Mouse (Mus musculus) left cerebral cortex, postnatal 14 days (tissue): ENCODE results near the gene 5330417H12Rik. TPM values are rescaled to one million over a fixed set of nuclear protein-coding genes. Genes with fewer than 3 reads are reported as not detected.

Source experiments
- DNase-seq, 2 experiments: peaks; one replicate each; pipeline ENCODE4 v3.0.0; 2021 to 2022; ENCODE audit warnings: low spot score in 2 of 2, mixed read lengths in 1 of 2
- intact Hi-C: fragments of 180-260 bp; cut with DNase I; formaldehyde crosslinking; loops from one replicate; pipeline ENCODE4 v1.15.1; 2025
- total RNA-seq, 2 experiments: library from RNA; stranded (reverse); gene quantifications; 2 replicates each; pipeline ENCODE4 v1.2.3; 2021

5330417H12Rik gene
- total RNA-seq, 2 experiments from 2014 or later, result not detected

DNA sequence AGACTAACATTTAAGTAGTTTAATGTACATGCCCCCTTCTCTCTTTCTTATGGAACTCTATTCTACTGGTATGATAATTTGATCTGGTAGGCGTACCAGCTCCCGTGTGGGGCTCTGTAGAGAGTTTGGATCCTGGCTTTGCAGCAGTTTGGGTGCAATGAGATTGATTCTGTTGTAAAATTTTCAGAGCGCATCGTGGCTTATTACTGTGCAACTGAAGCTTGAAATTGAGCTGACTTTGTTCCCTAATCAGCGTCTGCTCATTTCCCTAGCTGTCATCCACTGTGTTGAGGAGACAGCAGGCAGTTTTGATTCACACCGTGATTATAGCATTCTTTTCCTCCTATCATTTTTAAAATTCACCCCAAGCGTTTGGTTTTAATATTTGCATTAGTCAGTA is 12.4 kb upstream of the 5330417H12Rik start:
- DNase-seq, result no peak
- intact Hi-C loops, result no loop called here

DNA sequence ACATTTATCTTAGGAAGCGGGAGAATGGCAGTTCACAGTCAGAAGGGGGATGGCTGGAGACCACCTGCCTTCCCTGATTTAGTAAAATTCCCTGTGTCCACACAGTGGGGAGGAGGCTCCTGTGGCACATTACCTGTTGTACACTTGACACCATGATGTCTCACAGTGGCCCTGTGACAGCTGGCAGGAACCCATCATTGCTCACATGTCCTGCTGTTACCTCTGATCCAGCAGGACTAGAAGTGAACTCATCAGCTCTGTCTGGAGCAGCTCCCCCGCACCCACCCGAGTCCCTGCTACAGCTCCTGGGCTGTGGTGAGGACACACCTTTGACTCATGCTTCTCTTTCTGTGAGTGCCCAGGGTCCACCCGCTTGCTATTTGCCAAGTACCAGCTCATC is 8.2 kb upstream of the 5330417H12Rik start:
- intact Hi-C loops, result no loop called here
- DNase-seq, result no peak

GRCm38 (mm10) chr7:107628383-107628782 is 3.4 kb upstream of the 5330417H12Rik start:
- intact Hi-C loops, result no loop called here
- DNase-seq, result no peak

DNA sequence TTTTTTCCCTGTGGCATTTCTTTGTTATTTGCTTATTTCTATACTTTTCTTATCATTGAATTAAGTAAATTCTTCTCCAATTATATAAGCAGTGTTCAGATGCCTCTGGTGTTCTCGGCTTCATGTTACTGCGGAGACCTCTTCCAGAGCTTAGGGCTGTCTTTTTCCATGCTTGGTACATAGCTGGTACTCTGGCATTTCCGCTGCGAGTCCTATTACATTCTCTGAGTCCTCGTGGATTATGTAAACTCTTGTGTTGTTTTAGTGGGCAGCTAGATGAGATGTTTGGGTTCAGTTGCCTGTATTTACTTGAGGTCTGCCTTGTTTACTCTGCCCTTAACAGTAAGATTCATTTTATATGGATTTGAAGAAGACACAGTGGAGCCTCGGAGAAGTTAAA is 820 bp upstream of the 5330417H12Rik start:
- no peak for DNase-seq
- intact Hi-C loops, result no loop called here

GRCm38 (mm10) chr7:107624432-107624831 is 529 bp downstream of the 5330417H12Rik start:
- no peak for DNase-seq
- intact Hi-C loops, result no loop called here

DNA sequence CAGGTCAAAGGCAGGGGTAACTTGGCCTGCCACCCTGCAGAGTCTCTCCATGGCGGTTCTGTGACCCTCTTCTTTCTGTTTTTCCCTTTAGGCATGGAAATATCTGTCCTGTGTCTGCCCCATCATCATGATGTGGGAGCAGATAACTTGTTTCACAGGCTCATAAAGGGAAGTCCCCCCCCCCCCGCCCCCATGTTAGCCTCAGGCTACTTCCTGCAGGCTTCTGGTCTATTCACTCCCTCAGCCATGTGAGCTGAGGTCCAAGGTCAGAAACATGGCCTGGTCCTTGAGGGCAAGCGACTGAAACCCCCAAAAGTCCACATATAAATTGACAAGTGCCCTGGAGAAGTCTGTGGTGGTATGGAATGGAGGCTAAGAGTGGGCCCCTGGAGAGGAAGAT is 4.8 kb downstream of the 5330417H12Rik start:
- intact Hi-C loops, result no loop called here
- no peak for DNase-seq

- DNase-seq, result no peak
- intact Hi-C loops, result no loop called here
These were observed 5.7 kb downstream of the 5330417H12Rik start for GRCm38 (mm10) chr7:107619225-107619624.

DNA sequence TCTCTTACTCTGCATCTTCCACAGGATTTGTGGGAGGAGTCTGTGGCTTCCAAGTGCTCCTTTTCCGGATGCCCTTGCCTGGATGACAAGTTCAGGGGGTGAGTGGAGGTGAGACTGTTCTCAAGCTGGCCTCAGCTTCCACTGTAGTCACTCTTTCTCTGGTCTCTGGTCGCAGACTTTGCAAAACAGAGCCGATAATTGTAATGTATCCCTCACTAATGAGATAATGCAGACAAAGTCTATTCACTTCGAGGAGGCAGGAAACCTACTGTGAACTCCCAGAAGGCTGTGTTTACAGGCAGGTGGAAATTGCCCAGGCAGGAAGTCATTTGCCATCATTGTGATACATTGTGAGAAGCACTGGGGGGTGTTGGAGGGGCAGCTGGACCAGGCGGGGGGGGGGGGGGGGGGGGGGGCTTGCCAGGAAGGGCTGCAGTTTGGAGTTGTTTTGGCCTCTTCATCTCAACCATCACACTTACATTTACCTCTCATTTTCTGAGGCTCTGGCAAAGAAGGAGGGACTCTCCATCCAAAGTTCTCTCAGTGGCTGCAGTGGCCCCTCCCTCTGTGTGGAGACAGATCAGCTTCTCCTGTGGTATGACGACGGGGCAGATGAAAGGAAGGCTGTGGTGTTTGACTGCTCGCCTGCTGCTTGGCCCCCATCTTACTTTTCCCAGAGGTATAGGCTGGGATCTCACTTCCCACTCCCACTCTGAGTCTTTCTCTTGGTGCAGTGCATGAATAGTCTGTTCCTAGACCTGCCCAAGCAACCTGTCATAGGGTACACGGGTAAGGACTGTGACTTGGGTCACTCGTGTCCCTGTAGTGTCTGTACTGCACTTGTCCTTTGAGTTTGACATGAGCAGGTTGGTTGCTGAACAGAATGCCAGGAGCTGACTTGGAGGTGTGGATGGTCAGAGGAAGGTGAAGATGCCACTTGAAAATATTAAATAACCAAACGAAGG is 6.7 kb downstream of the 5330417H12Rik start:
- intact Hi-C loops, result no loop called here
- no peak for DNase-seq

GRCm38 (mm10) chr7:107610880-107611279 is 14.1 kb downstream of the 5330417H12Rik start:
- no peak for DNase-seq
- intact Hi-C loops, result no loop called here

- no peak for DNase-seq
- intact Hi-C loops, result no loop called here
These were observed 15.2 kb downstream of the 5330417H12Rik start for GRCm38 (mm10) chr7:107609622-107610255.

DNA sequence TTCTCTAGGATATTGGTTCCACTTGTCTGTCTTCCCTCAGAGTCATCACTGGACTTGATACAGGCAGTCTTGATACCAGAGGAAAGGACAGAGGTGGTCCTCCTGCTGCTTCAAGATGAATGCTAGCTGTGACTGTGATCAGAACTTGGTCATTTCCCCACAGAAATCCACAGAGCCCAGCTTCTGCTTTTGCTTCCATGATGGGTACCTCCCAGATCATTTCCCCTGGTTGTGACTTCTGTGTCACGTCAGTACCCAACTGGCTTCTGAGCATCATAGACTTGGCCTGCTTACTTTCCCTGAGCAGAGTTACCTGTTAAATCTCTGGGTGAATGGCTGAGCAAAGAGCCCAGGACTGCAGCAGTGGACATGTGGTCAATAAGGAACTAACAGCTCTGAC is 17.2 kb downstream of the 5330417H12Rik start:
- DNase-seq, result no peak
- intact Hi-C loops, result no loop called here

- intact Hi-C loops, result no loop called here
- DNase-seq, result no peak
These were observed 22.0 kb downstream of the 5330417H12Rik start for GRCm38 (mm10) chr7:107602913-107603312.

DNA sequence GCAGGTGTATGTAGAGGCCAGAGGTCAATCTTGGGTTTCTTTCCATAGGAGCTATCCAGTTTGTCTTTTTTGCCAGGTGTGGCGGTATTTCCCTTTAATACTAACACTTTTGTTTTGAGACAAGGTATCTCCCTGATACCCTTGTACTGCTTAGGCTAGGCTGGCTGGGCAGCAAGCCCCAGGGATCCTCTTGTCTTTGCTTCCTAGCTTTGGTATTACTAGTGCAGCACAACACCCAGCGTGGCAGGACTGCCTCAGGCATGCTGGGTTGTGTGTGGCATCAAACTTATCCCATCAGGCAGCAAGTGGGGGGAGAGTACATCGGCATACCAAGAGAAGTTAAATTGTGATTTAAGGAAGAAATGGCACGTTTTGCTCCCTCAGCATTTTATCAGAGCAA is 22.5 kb downstream of the 5330417H12Rik start:
- no peak for DNase-seq
- intact Hi-C loops, result no loop called here

DNA sequence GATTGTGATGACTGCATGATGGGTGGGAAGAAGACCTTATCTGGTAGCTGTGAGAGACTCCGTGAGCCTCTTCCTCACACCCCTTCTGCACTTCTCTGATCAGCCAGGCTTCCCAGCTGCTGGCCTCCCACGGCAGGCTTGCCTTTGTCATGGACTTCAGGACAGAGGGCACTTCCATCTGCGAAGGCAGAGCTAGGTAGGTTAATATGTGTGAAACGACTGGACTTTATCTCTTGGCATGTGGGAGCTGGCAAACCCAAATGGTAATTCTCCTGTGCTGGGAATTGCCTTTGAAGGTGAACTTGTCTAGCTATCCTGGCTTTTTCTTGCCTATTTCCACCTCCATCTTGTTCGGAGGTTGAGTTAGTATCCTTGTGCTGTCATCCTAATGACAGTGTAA is 24.3 kb downstream of the 5330417H12Rik start:
- DNase-seq, result no peak
- intact Hi-C loops, result no loop called here

GRCm38 (mm10) chr7:107597956-107598355 is 27.0 kb downstream of the 5330417H12Rik start:
- intact Hi-C loops, result no loop called here
- DNase-seq, result no peak

DNA sequence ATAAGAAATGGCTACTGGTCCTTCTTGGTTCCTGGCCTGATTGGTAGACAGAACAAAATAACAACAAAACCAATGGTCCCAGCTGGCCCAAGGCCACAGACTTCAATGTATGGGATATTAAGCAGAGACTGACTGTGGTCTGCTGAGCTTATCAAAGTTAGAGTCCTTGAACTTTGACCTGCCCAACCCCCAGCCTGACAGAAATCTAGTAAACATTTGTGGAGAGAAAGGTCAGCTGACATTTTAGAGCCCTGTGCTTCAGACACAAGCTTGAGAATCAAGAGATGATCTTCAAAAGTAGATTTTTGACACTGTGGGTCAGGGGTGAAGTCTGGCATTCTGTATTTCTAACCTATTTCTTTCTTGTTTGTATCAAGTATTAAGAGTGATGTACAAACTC is 28.2 kb downstream of the 5330417H12Rik start:
- intact Hi-C loops, result no loop called here

GRCm38 (mm10) chr7:107595426-107595825 is 29.5 kb downstream of the 5330417H12Rik start:
- intact Hi-C loops, result no loop called here
- no peak for DNase-seq

More for the DNA sequence above, 28.2 kb downstream of the 5330417H12Rik start:
- DNase-seq, result no peak

DNA sequence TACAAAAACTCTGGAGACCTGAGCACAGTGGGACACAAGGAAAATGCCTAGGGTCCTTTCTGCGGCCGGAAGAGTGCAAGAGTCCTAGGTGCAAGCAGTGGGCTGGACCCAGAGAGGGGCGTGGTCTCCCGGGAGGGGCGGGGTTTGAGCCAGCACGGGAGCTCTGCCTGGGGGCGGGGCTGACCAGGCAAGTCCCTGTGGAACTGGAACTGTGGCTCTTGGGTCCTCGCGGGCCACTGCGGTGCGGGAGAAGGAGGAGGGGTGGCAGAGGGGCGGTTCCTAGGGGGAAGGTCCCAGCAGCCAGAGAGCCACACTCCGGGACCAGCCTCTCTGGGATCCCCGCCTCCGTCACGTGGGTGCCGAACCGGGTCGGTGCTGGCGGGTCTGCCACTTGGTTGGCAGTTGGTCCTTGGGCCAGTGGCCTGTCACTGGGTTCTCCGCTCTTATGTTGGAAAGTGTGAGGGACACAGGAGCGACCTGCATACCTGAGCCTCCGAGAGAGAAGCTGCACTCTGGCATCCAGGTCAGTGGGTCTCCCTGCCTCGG is 30.0 kb downstream of the 5330417H12Rik start, which contains the start of gene Ppfibp2:
Ppfibp2 (plus strand) TSS at position 351 of the 546 bp plus-strand sequence.
- peak; percentile 74 to 77 for DNase-seq
- intact Hi-C loops, result no loop called here

GRCm38 (mm10) chr7:107594325-107594856 is 30.6 kb downstream of the 5330417H12Rik start:
- intact Hi-C loops, result no loop called here
- peak; percentile 37 to 42 for DNase-seq

DNA sequence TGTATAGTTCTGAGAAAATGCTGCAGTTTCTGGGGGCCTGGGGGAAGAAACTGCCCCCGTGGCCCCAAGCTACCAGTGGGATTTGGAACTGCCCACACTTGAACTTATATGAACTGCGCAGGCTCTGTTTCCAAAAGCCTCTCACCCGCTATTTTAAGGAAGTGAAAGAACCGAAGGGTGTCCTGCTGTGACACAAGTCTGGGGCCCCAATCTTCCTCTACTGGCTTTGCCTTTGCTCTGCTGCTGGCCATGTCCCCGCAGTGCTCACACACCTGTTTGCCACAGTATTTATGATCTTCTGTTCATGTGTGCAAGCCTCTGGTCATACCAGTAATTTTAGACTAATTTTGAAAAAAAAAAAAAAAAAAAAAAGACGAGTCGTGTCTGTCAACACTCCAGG is 31.1 kb downstream of the 5330417H12Rik start:
- peak in 1 of 2 experiments; percentile 7 for DNase-seq
- intact Hi-C loops, result no loop called here
